Mouse (Mus musculus): ENCODE measurements around the gene Sec11a.

GRCm38 (mm10) chr7:80912496-80912895, 35.1 kb downstream of the Sec11a start:
- TF ChIP-seq CTCF (conservative IDR thresholded peaks at IDR 0.05; ENCODE audit: low read length): no peak
- TF ChIP-seq POU5F1 (IDR thresholded peaks at IDR 0.05; ENCODE audit: borderline replicate concordance, low read length): no peak
- TF ChIP-seq NANOG (IDR thresholded peaks at IDR 0.05; ENCODE audit: borderline replicate concordance, low read length): no peak; the same call in 1 of the 2 replicates

All from E14TG2a.4 (cell line).